In the genomic region with DNA sequence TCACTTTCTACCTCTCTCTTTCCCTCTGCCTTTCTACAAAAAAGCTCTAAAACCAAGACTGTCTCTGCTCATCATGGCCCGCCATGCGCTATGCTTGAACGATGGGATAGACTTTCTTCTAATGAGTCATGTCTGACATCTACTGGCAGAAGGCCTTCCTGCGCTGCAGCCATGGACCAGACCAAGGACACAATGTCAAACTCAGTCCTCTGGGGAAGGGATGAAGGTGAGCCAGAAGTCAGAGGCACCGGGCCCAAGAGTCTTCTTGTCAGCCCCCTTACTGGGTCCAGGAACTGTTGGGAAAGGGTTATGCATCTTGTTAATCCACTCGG, we compare ENCODE assay signal across 8 mouse cellular contexts.
DNase-seq lines count a peak whose midpoint lies in the region; ATAC-seq and TF ChIP-seq lines count a peak whose summit lies in the region.

No protein-coding gene starts in this region.

- peak; percentile 13 to 68 for DNase-seq in adrenal gland, adult (ENCODE audit: inconsistent age in 2 of 2, low spot score in 1 of 2)
- DNase-seq in adrenal gland, adult 8-10 months = no peak
- peak; percentile 16 for DNase-seq in right cerebral cortex, postnatal 14 days
- DNase-seq in right cerebral cortex, adult 2 months (ENCODE audit: low spot score in 2 of 2) = no peak
- DNase-seq in heart, postnatal 14 days = peak; percentile 11 to 39
- peak; percentile 81 for DNase-seq in lung, embryonic 14.5 days
- no peak for DNase-seq in urinary bladder, postnatal 36 days (ENCODE audit: low spot score in 2 of 2)

- no peaks in the 10 kb centered on the region for H3K36me3 ChIP-seq in lung, embryonic 14.5 days (ENCODE audit: insufficient read depth)
- no peaks in the 10 kb centered on the region for H3K36me3 ChIP-seq in stomach, embryonic 16.5 days (ENCODE audit: control insufficient read depth, insufficient read depth, low read length)

- no peak overlapping the region for H3K27ac ChIP-seq in lung, embryonic 14.5 days (ENCODE audit: low read depth)
- no peak overlapping the region for H3K27ac ChIP-seq in stomach, embryonic 16.5 days (ENCODE audit: low read length)

- no peak overlapping the region for H3K4me2 ChIP-seq in lung, embryonic 14.5 days
- no peak overlapping the region for H3K4me2 ChIP-seq in stomach, embryonic 16.5 days (ENCODE audit: low read depth, low read length)

- no peaks in the 10 kb centered on the region for H3K9me3 ChIP-seq in lung, embryonic 14.5 days (ENCODE audit: low read depth, low read length)
- no peaks in the 10 kb centered on the region for H3K9me3 ChIP-seq in stomach, embryonic 16.5 days (replicated peaks; ENCODE audit: control insufficient read depth, low read length)

- peak; percentile 81 for TF ChIP-seq CTCF in lung, embryonic 14.5 days (IDR thresholded peaks at IDR 0.05; ENCODE audit: low read depth)

- no peak overlapping the region for H3K9ac ChIP-seq in lung, embryonic 14.5 days
- H3K9ac ChIP-seq in stomach, embryonic 16.5 days (ENCODE audit: low read length) = no peak overlapping the region

- 0 out of 2 replicates have a peak, but pooled peaks cover 2% of the 10 kb centered on the region for H3K4me1 ChIP-seq in lung, embryonic 14.5 days (ENCODE audit: insufficient read depth)
- no peaks in the 10 kb centered on the region for H3K4me1 ChIP-seq in stomach, embryonic 16.5 days (ENCODE audit: control insufficient read depth, insufficient read depth, low read length)

- intact Hi-C loops in heart, postnatal 14 days (cut with DNase I) = loop anchor here (10.0 kb wide), 1 partner anchor 866 kb away; no protein-coding TSS in a partner anchor

- H3K27me3 ChIP-seq in lung, embryonic 14.5 days (ENCODE audit: insufficient read depth, low read length) = no peaks in the 10 kb centered on the region
- no peaks in the 10 kb centered on the region for H3K27me3 ChIP-seq in stomach, embryonic 16.5 days (ENCODE audit: control insufficient read depth, insufficient read depth, low read length)

- no peak overlapping the region for H3K4me3 ChIP-seq in lung, embryonic 14.5 days (ENCODE audit: low read depth, low read length)
- H3K4me3 ChIP-seq in stomach, embryonic 16.5 days (replicated peaks; ENCODE audit: low read length) = no peak overlapping the region

- WGBS in lung, embryonic 14.5 days = 9% methylated on average over 6 of the region's 6 CpGs
- 13% methylated on average over 6 of the region's 6 CpGs for WGBS in stomach, embryonic 16.5 days

- peak; percentile 82; the same call in 1 of the 2 replicates for ATAC-seq in lung, embryonic 14.5 days (ENCODE audit: insufficient read depth)
- peak; percentile 68; the same call in 1 of the 2 replicates for ATAC-seq in stomach, embryonic 16.5 days (ENCODE audit: insufficient read depth, low FRiP score)

Comparison
In these comparisons a context has a peak if more than half of its experiments do, and no peak if none do; other contexts are left out.
1. DNase-seq: peak in adrenal gland, adult (2 of 2), right cerebral cortex, postnatal 14 days (single experiment), heart, postnatal 14 days (2 of 2) and lung, embryonic 14.5 days (single experiment); none in adrenal gland, adult 8-10 months (single experiment), right cerebral cortex, adult 2 months (0 of 2) and urinary bladder, postnatal 36 days (0 of 2).